Mouse (Mus musculus) hindbrain, embryonic 12.5 days (tissue): ENCODE data around the gene Draxin. TPM values are rescaled to one million over a fixed set of nuclear protein-coding genes. Genes with fewer than 3 reads are reported as not detected.

Experiments used
- ATAC-seq: fragments of 200-750 bp; cut with Nextera tagmentation; 2 replicates; pipeline ENCODE4 v1.8.0; 2017; ENCODE audit warnings: moderate TSS enrichment; ENCODE audit not compliant: low FRiP score
- H3K27ac ChIP-seq: fragments of 300-500 bp; sonication (generic); 2 replicates; pipeline ENCODE4 v1.5.1; 2016; ENCODE audit warnings: mild to moderate bottlenecking
- H3K27me3 ChIP-seq: fragments of 300-500 bp; sonication (generic); 2 replicates; pipeline ENCODE4 v1.6.1; 2016; ENCODE audit warnings: mild to moderate bottlenecking
- H3K36me3 ChIP-seq: fragments of 300-500 bp; sonication (generic); 2 replicates; pipeline ENCODE4 v1.6.1; 2016; ENCODE audit warnings: mild to moderate bottlenecking
- H3K4me1 ChIP-seq: fragments of 300-500 bp; sonication (generic); 2 replicates; pipeline ENCODE4 v1.6.1; 2016
- H3K4me2 ChIP-seq: fragments of 300-500 bp; sonication (generic); replicated peaks from 2 replicates; pipeline ENCODE4 v1.6.1; 2016; ENCODE audit warnings: mild to moderate bottlenecking
- H3K4me3 ChIP-seq: fragments of 300-500 bp; sonication (generic); 2 replicates; pipeline ENCODE4 v1.5.1; 2016; ENCODE audit warnings: mild to moderate bottlenecking
- H3K9ac ChIP-seq: fragments of 300-500 bp; sonication (generic); 2 replicates; pipeline ENCODE4 v1.6.1; 2016; ENCODE audit warnings: mild to moderate bottlenecking, moderate library complexity
- H3K9me3 ChIP-seq: fragments of 300-500 bp; sonication (generic); replicated peaks from 2 replicates; pipeline ENCODE4 v1.6.1; 2016; ENCODE audit warnings: mild to moderate bottlenecking
- WGBS: fragments of 180-500 bp; shearing (Covaris S2); methylation state at CpG from one replicate; pipeline ENCODE4 v1.1.7; 2016; 5-methylcytosine and 5-hydroxymethylcytosine counted together
- polyA plus RNA-seq: library from polyadenylated mRNA; unstranded; fragments of >200 nt; fragmentation: Nextera tagmentation; extraction: Ambion mirVana; gene quantifications from 2 replicates; pipeline ENCODE4 v1.2.1, GENCODE M21; 2016

Gene Draxin
- polyA plus RNA-seq, 1 experiment from 2014 or later = 11.6 TPM

DNA sequence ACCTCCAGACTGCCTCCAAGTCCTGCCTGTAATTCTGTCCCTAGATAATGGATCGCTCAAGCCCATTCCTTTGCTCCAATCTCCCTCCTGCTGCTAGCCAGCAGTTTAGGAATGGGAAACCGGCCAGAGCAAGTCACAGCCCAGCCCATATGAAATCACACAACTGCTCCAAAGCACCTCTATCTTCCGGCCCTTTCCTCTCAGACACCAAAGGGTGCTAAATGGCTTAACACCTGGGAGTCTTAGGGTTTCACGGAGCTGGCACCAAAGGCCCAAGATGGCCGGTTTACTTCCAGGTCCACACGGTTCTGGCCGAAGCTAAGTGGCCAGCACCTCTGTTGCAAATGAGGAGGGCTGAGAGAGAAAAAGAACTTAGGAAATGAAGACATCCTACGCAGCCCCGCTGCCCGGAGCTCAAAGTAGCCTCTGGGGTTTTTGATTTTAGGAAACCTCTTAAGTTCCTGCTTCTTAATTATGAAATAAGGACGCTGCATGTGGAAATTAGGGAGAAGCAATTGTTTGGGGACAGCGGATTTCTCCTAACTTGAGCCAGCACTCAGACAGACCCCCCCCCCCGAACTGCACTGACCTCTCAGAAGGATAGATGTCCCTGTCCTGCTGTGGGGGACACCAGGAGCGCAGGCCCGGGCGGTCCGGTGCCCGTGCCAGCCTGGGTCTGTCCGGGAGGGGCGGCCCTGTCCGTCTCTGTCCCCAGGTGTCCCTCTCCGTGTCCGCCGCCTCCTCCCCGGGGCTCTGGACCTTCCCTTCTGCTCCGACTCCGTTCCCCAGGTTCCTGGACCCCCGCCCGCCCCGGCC is 43.2 kb downstream of the Draxin start:
- H3K27me3 ChIP-seq = no peaks in the 10 kb centered on the region
- 2% methylated on average over 30 of the region's 30 CpGs for WGBS
- no peaks in the 10 kb centered on the region for H3K36me3 ChIP-seq
- H3K27ac ChIP-seq = 0 out of 2 replicates have a peak overlapping the region, but pooled peaks have one; percentile 8
- ATAC-seq = peak; percentile 59
- peak overlapping the region; percentile 59 for H3K4me3 ChIP-seq
- H3K9me3 ChIP-seq = no peaks in the 10 kb centered on the region
- H3K4me2 ChIP-seq = peak overlapping the region; percentile 73
- peaks cover 40% of the 10 kb centered on the region for H3K4me1 ChIP-seq
- peak overlapping the region; percentile 72 for H3K9ac ChIP-seq

DNA sequence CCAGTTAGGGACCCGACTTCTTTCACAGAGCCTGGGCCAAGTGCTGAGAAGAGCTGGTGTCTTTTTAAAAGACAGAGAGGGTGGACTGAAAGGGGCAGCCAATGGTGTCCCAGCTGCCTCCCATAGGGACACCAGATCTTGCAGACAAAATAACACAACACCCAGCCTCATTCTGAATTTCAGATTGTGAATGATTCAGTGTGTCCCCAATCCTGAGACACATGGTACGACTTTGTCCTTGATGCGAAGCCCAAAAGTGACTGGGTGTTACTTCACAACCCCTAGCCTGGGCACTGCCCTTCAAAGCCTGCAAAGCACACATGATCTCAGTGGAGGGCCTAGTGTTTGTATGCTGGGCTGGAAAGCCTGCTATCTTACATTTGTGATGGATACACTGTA is 44.6 kb downstream of the Draxin start:
- Histone ChIP-seq H3K4me3 (no peak overlapping the region), H3K9ac (no peak overlapping the region), H3K4me2 (no peak overlapping the region), H3K9me3 (no peaks in the 10 kb centered on the region), H3K27ac (no peak overlapping the region), H3K36me3 (peaks cover 4% of the 10 kb centered on the region; the same call in 1 of the 2 replicates), H3K27me3 (no peaks in the 10 kb centered on the region), H3K4me1 (peaks cover 40% of the 10 kb centered on the region)
- 67% methylated on average over 3 of the region's 3 CpGs for WGBS
- ATAC-seq = no peak

DNA sequence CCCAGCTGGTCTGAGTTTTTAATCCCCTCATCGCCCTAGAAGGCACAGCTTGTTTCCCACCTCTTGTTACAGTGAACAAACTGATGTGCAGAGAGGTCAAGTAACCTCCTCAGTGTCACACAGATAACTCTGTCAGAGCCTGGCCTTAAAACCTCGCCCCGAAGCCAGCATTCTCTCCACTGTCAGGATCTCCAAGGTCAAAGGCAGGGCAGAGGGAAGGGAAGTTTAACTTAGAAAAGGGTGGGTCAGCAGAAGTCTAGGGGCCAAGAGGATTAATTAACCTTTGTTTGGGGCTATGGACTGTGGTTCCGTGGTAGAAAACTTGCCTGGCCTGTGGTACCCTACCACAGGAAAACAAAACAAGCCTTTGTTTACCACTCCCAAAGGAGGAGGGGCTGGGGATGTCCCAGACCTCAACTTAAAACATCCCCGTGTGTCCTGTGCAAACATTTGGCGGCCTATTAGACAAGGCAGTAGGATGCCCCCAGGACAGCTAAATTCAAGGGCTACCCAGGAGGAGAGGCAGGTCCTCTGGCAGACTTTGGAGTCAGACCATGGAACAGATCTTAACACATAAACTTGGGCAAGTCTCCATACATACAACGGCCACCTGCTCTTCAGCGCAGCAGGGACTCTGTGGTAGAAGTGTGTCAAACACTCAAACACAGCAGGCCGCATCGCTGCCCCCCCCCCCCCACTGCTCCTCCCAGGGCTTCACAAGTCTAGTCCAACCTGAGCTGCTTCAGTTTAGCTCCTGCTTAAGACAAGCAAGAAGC is 45.2 kb downstream of the Draxin start:
- peaks cover 40% of the 10 kb centered on the region for H3K4me1 ChIP-seq

DNA sequence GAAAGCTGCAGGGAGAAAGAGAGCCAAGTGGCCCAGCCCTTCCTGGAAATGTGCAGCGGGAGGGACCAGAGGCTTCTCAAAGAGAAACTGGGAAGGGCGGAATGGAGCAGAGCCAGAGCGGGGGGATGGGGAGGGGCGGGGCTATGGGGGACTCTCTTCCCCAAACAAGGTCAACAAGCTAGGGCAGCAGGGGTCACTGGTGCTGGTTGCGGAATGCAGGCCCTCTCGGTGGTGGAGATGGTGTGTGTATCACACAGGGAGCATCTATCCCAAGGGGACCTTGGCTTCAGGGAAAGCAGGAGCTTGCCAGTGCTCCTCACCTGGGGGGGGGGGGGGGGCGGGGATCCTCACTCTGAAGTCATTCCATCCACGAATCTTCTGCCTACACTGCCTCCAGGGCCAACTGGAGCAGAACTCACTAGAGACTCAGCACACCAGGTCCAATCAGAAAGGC is 46.2 kb downstream of the Draxin start:
- H3K27me3 ChIP-seq = no peaks in the 10 kb centered on the region
- peaks cover 40% of the 10 kb centered on the region for H3K4me1 ChIP-seq
- no peak overlapping the region for H3K4me3 ChIP-seq
- no peaks in the 10 kb centered on the region for H3K9me3 ChIP-seq
- H3K36me3 ChIP-seq = peaks cover 10% of the 10 kb centered on the region; the same call in 1 of the 2 replicates
- H3K4me2 ChIP-seq = no peak overlapping the region
- no peak overlapping the region for H3K9ac ChIP-seq
- WGBS = 5% methylated on average over 6 of the region's 8 CpGs
- H3K27ac ChIP-seq = no peak overlapping the region
- ATAC-seq = no peak

More for the DNA sequence above, 45.2 kb downstream of the Draxin start:
- no peak overlapping the region for H3K9ac ChIP-seq
- no peak for ATAC-seq
- no peak overlapping the region for H3K27ac ChIP-seq
- no peaks in the 10 kb centered on the region for H3K27me3 ChIP-seq
- H3K36me3 ChIP-seq = peaks cover 6% of the 10 kb centered on the region; the same call in 1 of the 2 replicates
- H3K9me3 ChIP-seq = no peaks in the 10 kb centered on the region
- H3K4me3 ChIP-seq = no peak overlapping the region
- 46% methylated on average over 10 of the region's 10 CpGs for WGBS
- no peak overlapping the region for H3K4me2 ChIP-seq

DNA sequence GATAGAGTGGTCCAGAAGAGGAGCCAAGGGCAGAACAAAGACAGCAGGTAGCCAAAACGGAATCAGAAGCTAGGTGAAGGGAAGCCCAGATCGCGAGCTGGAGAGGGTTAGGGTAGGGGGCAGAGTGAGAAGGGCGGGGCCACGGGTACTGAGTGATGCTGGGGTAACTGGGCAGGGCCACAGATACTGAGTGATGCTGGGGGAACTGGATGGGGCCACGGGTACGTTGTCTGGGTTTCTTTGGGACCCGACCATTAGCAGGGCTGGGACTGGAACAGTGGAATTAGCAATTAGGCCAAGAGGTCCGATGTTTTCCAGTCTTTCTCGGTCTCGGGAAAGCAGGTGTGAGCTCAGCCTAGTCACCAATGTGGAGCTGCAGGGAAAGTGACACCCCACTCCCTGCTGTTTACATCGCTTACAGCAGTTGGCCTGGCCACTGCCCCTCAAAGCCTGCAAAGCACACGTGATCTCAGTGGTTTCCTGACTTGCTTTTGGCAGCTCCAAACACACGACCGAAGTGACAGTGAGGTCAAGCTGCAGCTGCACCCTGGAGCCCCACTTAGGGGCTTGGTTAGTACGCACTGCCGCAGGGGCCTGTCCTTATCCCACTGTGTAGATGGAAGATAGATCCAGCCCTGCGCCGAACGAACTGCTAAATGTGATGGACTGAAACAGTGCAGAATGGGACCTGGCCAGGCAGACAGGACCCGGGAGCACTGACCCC is 47.2 kb downstream of the Draxin start:
- Histone ChIP-seq H3K4me1 (peaks cover 37% of the 10 kb centered on the region), H3K9ac (no peak overlapping the region), H3K27me3 (no peaks in the 10 kb centered on the region), H3K27ac (no peak overlapping the region), H3K36me3 (peaks cover 10% of the 10 kb centered on the region; the same call in 1 of the 2 replicates), H3K4me2 (no peak overlapping the region), H3K4me3 (no peak overlapping the region), H3K9me3 (no peaks in the 10 kb centered on the region)
- 61% methylated on average over 21 of the region's 21 CpGs for WGBS
- ATAC-seq = no peak

DNA sequence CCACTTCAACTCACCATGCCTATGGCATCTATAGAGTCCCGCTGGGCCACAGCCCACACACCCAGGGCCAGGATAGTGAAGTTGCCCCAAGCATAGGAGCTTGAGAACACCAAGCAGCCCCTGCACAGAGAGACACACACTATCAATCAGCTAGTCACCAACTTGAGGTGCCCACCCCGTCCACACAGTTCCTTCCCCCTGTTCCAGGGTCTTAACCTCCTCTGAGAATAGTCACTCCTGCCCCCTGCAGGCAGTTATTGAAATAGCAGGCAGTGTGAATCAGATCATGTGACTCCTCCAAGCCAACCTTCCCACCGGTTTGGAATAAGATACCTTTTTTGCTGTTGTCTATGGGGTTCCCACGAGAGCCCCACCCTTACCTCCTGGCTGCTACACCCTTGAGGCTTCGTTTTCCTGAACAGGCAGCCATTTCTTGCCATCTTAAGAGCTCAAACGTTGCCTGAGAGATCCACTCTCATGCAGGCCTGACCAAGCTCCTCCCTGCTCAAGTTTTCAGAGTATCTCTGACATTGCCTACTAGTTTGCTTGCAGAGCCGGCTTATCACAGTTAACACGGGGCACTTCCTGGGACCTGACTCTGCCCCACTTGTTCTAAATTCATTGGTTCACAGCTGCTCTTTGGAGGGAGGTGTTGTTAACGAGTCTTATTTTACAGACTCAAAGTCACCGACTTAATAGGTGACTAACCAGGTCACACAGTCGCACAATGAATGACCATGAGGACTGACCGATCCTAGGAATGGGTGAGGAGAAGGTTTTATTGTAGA is 48.0 kb downstream of the Draxin start:
- peak; percentile 27; the same call in 1 of the 2 replicates for ATAC-seq
- H3K27ac ChIP-seq = no peak overlapping the region
- no peak overlapping the region for H3K4me2 ChIP-seq
- H3K4me3 ChIP-seq = no peak overlapping the region
- peaks cover 29% of the 10 kb centered on the region for H3K4me1 ChIP-seq
- no peaks in the 10 kb centered on the region for H3K27me3 ChIP-seq
- peaks cover 10% of the 10 kb centered on the region; the same call in 1 of the 2 replicates for H3K36me3 ChIP-seq
- no peaks in the 10 kb centered on the region for H3K9me3 ChIP-seq
- WGBS = 58% methylated on average over 12 of the region's 12 CpGs
- H3K9ac ChIP-seq = no peak overlapping the region

DNA sequence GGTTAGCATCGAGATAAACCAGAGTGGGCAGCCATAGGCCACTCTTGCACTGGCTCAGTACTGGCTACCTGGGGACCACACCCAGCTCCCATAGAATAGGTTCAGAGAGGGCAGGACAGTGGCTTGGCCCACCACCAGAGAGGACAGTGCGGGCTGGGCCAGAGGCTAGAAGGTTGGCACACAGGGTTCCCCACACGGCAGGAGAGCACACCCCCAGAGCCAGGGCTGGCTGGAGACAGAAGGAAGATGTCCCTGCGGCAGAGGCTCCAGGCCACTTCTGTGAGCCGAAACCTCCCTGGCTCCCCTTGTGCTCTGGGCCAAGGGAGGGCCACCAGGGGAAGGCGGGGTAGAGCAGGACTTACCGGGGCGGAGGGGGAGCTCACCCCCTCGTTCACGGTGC is 49.3 kb downstream of the Draxin start:
- Histone ChIP-seq H3K4me3 (no peak overlapping the region), H3K9me3 (no peaks in the 10 kb centered on the region), H3K4me2 (no peak overlapping the region), H3K27me3 (no peaks in the 10 kb centered on the region), H3K9ac (no peak overlapping the region), H3K27ac (no peak overlapping the region), H3K4me1 (peaks cover 18% of the 10 kb centered on the region), H3K36me3 (peaks cover 10% of the 10 kb centered on the region; the same call in 1 of the 2 replicates)
- WGBS = 93% methylated on average over 10 of the region's 10 CpGs
- no peak for ATAC-seq

DNA sequence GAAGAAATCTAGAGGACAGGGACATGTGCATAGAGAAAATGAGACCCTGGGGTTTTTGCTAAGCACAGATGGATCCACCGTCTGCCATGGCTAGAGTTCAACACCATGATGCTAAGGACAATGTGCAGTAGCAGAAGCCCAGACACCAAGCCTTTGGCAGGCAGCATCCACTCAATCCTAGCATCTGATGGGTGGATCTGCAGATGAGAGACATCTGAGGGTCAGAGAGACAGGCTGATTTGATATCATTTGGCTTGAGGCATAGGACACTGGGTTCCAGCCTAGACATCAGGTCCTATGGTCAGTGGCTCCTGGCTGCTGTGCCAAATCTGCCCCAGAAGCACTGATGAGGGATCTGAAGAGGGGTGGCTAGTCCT is 49.9 kb downstream of the Draxin start:
- 94% methylated on average over 1 of the region's 1 CpGs for WGBS
- no peak overlapping the region for H3K4me2 ChIP-seq
- ATAC-seq = no peak
- no peak overlapping the region for H3K27ac ChIP-seq
- peaks cover 13% of the 10 kb centered on the region for H3K4me1 ChIP-seq
- H3K4me3 ChIP-seq = no peak overlapping the region
- no peaks in the 10 kb centered on the region for H3K27me3 ChIP-seq
- H3K9ac ChIP-seq = no peak overlapping the region
- H3K36me3 ChIP-seq = peaks cover 10% of the 10 kb centered on the region; the same call in 1 of the 2 replicates
- H3K9me3 ChIP-seq = no peaks in the 10 kb centered on the region

DNA sequence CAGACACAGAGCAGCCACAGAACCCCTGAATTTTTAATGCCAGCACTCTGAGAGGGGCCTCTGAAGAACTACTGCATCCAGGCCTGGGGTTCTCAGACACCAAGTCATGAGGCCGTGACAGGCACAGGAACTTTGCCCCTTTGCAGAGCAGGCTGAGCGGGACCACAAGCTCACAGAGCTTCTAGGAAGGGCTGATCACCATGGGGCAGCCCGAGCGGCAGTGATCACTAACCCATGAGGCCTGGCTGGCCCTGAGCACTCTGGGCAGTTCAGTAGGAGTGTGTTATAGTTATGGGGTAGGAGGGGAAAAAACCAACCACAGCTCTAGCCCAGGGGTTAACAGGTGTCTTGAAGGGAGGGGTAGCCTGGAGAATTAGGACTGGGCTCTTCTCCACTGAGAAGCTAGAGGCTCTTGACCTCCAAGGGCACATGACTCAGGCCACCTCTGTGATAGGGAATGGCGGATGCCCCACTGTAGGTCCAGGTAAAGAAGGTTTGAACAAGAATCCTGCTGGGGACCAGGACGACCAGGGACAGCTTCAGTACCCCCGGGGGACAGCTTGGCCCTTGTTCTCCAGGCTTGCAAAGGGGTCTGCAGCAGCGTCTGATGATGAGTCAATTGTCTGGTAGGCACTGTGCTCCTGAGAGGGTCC is 50.4 kb downstream of the Draxin start:
- Histone ChIP-seq H3K9ac (no peak overlapping the region), H3K4me3 (no peak overlapping the region), H3K36me3 (peaks cover 10% of the 10 kb centered on the region; the same call in 1 of the 2 replicates), H3K4me1 (peaks cover 10% of the 10 kb centered on the region), H3K27ac (no peak overlapping the region), H3K27me3 (no peaks in the 10 kb centered on the region), H3K9me3 (no peaks in the 10 kb centered on the region), H3K4me2 (no peak overlapping the region)
- ATAC-seq = no peak
- 84% methylated on average over 8 of the region's 8 CpGs for WGBS

DNA sequence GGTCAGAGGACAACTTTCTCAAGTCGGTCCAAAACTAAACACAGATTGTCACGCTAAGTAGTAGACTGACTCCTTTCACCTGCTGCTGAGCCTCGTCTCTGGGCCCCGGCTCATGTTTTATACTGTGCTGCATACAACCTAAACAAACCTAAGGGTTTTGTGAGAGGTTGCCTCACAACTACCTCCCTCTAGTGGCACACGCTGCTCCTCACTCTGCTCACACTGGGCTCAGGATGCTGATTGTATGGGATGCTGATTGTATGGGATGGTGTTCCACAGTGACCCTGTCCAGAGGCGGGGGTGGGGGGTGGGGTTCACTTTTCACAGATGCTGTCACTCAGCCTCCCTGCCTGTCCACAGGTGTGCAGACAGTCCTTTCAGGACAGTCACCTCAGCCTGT is 51.3 kb downstream of the Draxin start:
- H3K27ac ChIP-seq = no peak overlapping the region

DNA sequence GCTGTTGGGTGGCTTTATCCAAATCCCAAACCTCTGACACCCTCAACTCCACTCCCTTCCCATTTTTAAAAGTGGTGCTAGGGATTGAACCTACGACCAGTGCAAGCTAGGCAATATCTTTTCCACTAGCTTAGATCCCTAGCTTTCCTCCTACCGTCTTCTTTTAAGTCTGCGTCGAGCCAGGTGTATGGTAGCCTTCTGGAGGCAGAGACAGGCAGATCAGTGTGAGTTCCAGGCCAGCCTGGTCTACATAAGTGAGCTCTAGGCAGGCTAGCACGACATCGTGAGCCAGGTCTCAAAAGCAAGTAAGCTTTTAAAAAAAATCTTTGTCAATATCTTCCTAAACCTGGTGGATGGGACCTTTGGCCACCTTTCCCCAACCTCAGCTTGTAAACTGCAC is 54.6 kb downstream of the Draxin start:
- no peak overlapping the region for H3K4me3 ChIP-seq
- peaks cover 6% of the 10 kb centered on the region; the same call in 1 of the 2 replicates for H3K36me3 ChIP-seq
- WGBS = 85% methylated on average over 6 of the region's 6 CpGs
- no peaks in the 10 kb centered on the region for H3K9me3 ChIP-seq
- H3K27ac ChIP-seq = no peak overlapping the region
- no peaks in the 10 kb centered on the region for H3K27me3 ChIP-seq
- H3K4me2 ChIP-seq = no peak overlapping the region
- H3K9ac ChIP-seq = no peak overlapping the region; the same call in 1 of the 2 replicates
- no peak for ATAC-seq
- no peaks in the 10 kb centered on the region for H3K4me1 ChIP-seq

More for the DNA sequence above, 51.3 kb downstream of the Draxin start:
- H3K4me3 ChIP-seq = no peak overlapping the region
- ATAC-seq = no peak
- no peak overlapping the region for H3K9ac ChIP-seq
- peaks cover 8% of the 10 kb centered on the region for H3K4me1 ChIP-seq
- 71% methylated on average over 6 of the region's 6 CpGs for WGBS
- H3K4me2 ChIP-seq = no peak overlapping the region
- no peaks in the 10 kb centered on the region for H3K9me3 ChIP-seq
- H3K36me3 ChIP-seq = peaks cover 10% of the 10 kb centered on the region; the same call in 1 of the 2 replicates
- H3K27me3 ChIP-seq = no peaks in the 10 kb centered on the region
